Mouse (Mus musculus) adrenal gland, adult 2 months (tissue): Measurements from ENCODE around the gene Spata32. TPM values are rescaled to one million over a fixed set of nuclear protein-coding genes. Genes with fewer than 3 reads are reported as not detected.

Source experiments
- DNase-seq: peaks from one replicate; pipeline ENCODE4 v3.0.0; 2021
- polyA plus RNA-seq: library from polyadenylated mRNA; depleted of rRNA; stranded (reverse); fragments of >200 nt; gene quantifications from 2 replicates; pipeline ENCODE4 v1.2.3, GENCODE M21; 2012; rRNA removed
- total RNA-seq, 2 experiments: library from RNA; stranded (reverse); gene quantifications; 2 replicates each; pipeline ENCODE4 v1.2.3; 2021

The Spata32 gene
- total and polyA plus RNA-seq, 3 experiments, result not detected

DNA sequence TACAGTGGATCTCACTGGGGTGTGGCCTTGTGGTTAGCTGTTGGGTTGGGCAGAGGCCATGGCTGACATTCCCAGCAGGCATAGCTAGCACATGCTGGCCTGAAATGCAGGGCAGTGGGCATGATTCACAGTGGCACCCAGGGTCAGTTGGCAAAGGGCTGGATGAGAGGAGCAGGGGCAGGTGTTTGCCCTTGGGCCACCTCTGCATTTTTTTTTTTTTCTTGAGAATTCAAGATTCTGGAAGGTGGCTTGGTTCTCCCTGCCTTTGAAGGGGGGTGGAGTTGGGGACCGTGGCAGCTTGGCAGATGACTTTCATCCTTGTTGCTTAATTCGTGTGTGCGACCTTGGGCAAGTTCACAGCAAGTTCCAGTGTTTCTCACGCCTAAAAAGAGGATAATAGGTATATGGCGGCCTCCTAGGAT, 43.8 kb downstream of the Spata32 start:
- peak; percentile 88 for DNase-seq

DNA sequence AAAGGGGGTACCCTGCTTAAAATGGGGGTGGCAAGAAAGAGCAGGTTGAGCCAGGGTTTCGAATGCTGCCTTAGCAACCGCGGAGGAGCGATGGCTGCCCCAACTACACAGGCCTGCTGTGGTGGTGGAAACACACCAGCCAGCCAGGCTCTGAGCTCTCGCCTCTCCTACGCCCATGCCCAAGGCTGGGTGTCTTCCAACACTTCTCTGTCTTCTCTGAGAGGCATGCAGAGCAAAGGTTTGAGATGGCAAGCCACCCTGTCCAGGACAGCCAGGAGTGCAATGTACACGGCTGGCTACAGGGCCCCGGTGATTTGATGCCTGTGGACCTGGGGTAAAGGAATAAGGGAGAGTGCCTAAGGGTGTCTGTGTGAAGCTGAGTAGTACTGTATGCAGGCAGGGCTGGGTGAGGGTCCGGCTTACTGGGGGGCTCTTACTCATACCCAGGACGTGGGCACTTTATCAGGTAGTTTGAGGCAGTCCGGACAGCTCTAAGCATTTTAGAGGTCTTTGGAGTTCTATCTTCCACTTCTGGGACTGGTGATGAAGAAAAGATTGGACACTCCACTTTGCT, 44.4 kb downstream of the Spata32 start:
- DNase-seq, result no peak

DNA sequence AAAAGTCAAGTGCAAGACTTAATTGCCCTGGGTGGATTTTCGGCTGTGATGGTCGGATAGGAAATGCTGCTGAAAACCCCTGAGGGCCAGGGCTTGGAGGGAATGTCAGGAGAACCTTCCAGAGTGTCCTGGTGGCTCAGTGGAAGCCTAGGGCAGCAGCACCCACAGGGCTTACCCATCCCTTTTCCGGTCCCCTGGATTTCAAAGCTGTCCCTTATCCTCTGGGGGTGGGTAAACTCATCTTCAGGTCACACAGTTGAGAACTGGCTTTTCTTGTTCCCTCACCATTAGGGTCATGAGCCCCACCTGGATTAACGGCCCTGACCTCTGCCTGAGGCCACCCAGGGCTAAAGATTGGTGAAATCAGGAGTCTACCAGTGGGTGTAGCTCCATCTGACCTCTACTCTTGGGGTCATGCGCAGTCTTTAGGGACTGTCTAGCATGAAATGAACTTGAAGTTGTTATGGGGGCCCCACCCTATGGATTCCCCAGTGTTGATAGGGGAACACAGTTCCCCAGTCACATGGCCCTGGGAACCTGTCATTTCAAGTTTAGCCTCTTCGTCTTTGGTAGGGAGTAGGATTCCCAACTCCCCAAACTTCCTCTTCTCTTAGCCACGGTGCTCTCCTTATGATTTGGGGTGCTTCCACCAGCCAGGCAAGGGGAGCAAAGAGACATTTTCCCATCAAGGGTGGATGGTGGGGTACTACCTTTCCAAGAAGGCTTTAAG, 45.0 kb downstream of the Spata32 start:
- DNase-seq, result no peak

- DNase-seq, result no peak
Observed at GRCm38 (mm10) chr11:103172392-103173040, 45.7 kb downstream of the Spata32 start.

GRCm38 (mm10) chr11:103171703-103172391, 46.4 kb downstream of the Spata32 start:
- no peak for DNase-seq

DNA sequence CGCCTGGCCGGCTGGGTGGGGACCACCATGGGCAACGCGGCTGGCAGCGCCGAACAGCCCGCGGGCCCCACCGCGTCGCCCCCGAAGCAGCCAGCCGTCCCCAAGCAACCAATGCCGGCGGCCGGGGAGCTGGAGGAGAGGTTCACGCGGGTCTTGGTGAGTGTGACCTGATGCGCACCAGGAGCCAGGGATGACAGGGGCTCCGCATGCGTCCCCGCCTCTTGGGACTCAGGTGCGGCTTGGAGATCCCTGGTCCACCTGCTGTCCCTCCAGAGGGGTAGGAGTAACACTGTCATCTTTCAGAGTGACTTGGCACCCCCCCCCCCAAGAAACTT, 47.0 kb downstream of the Spata32 start:
- no peak for DNase-seq

DNA sequence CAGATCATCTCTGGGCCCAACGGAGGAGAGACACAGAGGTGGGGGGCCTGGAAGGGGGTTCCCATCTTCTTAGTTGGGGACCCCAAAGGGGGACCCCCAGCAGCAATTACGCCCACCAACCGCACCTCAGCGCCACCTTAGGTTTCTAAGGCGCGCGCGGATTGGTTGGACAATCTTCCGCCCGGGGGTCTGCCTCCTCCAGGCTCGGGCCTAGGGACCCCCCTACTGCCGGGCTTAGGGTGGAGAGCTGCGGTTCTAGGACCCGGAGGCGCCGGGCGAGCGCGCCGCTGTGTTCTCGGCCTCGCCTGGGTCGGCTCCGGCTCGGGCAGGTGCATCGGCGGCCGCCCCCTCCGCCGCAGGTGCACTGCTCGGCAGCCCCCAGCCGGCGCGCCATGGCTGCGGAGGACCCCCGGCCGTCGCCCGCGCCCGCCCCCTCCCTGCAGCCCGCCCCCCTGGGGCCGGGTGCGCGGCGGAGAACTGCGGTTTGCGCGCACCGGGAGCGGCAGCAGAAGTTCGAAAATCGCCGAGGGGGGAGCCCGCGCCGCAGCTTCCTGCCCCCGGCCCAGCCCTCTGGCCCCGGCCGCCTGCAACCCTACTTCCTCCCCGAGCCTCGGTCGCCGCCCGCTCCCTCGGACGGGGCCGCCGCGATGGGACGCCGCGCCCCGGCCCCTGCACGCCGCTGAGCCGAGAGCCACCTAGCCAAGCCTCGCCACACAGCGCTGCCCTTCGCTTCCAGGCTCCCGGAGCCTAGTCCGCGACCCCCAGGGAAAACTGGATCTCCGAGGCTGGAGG, 47.5 kb downstream of the Spata32 start, which contains the start of gene Fmnl1:
Fmnl1 (plus strand) TSS at position 614 of the 792 bp plus-strand sequence.
- peak; percentile 69 for DNase-seq

DNA sequence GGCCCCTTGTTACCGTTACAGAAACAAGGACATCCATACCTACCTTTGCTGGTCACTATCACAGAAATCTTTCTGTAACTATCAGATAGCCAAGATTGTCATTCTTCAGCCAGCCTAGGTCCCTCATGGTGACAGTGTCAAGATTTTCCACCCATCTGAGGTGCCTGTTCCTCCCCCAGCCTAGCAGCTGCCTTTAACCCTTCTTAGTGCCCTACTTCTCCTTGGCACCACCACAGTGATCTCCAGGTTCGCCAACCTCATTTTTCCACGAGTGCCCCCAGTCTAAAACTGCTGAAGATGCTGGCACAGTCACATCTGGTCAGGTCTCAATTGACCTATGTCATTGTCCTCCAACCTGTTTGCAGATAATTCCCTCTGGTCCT, 48.1 kb downstream of the Spata32 start:
- DNase-seq, result no peak

- no peak for DNase-seq
Observed at GRCm38 (mm10) chr11:103169664-103170063, 48.6 kb downstream of the Spata32 start.

GRCm38 (mm10) chr11:103168690-103169390, 49.4 kb downstream of the Spata32 start:
- DNase-seq, result peak; percentile 84

GRCm38 (mm10) chr11:103164391-103164790, 53.8 kb downstream of the Spata32 start:
- DNase-seq, result peak; percentile 67

- no peak for DNase-seq
Observed at GRCm38 (mm10) chr11:103162132-103162531, 56.1 kb downstream of the Spata32 start.

DNA sequence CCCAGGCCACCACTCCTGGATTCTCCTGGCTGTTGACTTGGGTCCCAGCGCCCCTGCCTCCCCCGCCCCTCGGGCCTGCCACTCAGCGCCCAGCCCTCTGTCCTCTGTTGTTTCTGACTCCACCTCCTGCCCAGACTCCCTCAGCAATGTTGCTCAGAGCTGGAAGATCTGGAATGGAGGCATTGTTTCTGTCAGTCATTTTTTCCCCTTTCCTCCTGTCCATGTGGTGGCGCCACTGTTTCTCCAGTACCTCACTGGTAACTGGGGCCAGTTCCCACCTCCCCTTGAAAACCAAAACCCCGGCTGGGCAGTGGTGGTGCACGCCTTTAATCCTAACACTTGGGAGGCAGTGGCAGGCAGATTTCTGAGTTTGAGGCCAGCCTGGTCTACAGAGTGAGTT, 56.8 kb downstream of the Spata32 start:
- no peak for DNase-seq

DNA sequence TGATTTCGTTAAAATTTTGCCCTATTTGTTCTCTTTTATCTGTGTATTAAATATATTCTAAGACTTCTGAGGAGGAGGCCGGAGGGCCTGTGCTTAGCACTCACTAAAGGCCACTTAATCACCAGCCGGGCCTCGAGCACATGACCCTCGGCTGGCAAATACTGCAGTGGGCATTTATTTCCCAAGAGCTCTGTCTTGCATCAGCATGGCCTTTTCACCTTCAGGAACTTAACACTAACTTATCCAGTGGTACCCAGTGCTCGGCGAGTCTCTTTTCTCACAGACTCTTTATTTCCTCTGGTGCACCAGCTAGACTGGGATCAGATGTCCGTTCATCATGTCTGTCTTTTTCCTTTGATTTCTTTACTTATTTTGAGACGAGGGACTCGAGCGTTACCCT, 57.5 kb downstream of the Spata32 start:
- DNase-seq, result peak; percentile 46

GRCm38 (mm10) chr11:103158621-103159478, 59.4 kb downstream of the Spata32 start:
- peak; percentile 98 for DNase-seq

Other genes starting within 250 kb of the Spata32 start
- gene Nmt1, start 190.2 kb downstream of the Spata32 start, total RNA-seq, result 100 to 1,000 TPM; 106 to 112 TPM
- 20.8 and 25.6 TPM in 2 replicates for gene Nmt1, start 190.2 kb downstream of the Spata32 start, polyA plus RNA-seq
- 10 to 100 TPM; 62.8 to 79.5 TPM for gene Dcakd, start 190.1 kb downstream of the Spata32 start, total RNA-seq
- gene Dcakd, start 190.1 kb downstream of the Spata32 start, polyA plus RNA-seq, result 136 and 185 TPM in 2 replicates
- gene Plcd3, start 116.8 kb downstream of the Spata32 start, total RNA-seq, result 10 to 100 TPM in 1 of 2 experiments, 1 to 10 TPM in 1; 6.3 to 14.3 TPM
- 21.4 and 24.7 TPM in 2 replicates for gene Plcd3, start 116.8 kb downstream of the Spata32 start, polyA plus RNA-seq
- 100 to 1,000 TPM in 1 of 2 experiments, 10 to 100 TPM in 1; 88.4 to 175 TPM for gene Acbd4, start 116.8 kb downstream of the Spata32 start, total RNA-seq
- gene Acbd4, start 116.8 kb downstream of the Spata32 start, polyA plus RNA-seq, result 70.3 and 91.9 TPM in 2 replicates
- gene Hexim1, start 102.2 kb downstream of the Spata32 start, total RNA-seq, result 10 to 100 TPM; 70.9 to 83.7 TPM
- 15.7 and 16.5 TPM in 2 replicates for gene Hexim1, start 102.2 kb downstream of the Spata32 start, polyA plus RNA-seq
- 1 to 10 TPM; 2.8 to 7.0 TPM for gene Hexim2, start 86.0 kb downstream of the Spata32 start, total RNA-seq
- gene Hexim2, start 86.0 kb downstream of the Spata32 start, polyA plus RNA-seq, result 3.3 and 4.5 TPM in 2 replicates
- 10 to 100 TPM; 18.9 to 24.2 TPM for gene Fmnl1, start 47.3 kb downstream of the Spata32 start, total RNA-seq
- 16.3 and 19.2 TPM in 2 replicates for gene Fmnl1, start 47.3 kb downstream of the Spata32 start, polyA plus RNA-seq
- gene 1700023F06Rik, start 9.9 kb downstream of the Spata32 start, total RNA-seq, result under 1 TPM; 0.45 to 0.52 TPM
- 1.4 and 2.1 TPM in 2 replicates for gene 1700023F06Rik, start 9.9 kb downstream of the Spata32 start, polyA plus RNA-seq
- 1 to 10 TPM; 5.3 to 9.7 TPM for gene Map3k14, start 49.0 kb upstream of the Spata32 start, total RNA-seq
- gene Map3k14, start 49.0 kb upstream of the Spata32 start, polyA plus RNA-seq, result 12.6 and 18.2 TPM in 2 replicates
- 10 to 100 TPM; 10.3 to 12.2 TPM for gene Arhgap27, start 145.3 kb upstream of the Spata32 start, total RNA-seq
- 34.7 and 42.5 TPM in 2 replicates for gene Arhgap27, start 145.3 kb upstream of the Spata32 start, polyA plus RNA-seq
- 10 to 100 TPM; 19.7 to 21.2 TPM for gene Plekhm1, start 194.3 kb upstream of the Spata32 start, total RNA-seq
- 18.6 and 18.8 TPM in 2 replicates for gene Plekhm1, start 194.3 kb upstream of the Spata32 start, polyA plus RNA-seq